Mouse (Mus musculus): ENCODE results near the gene Gm10722.
"Not testable (repeated sequence)": the region's sequence is repeated elsewhere in the genome, so short reads cannot be mapped to it uniquely, and the experiment has no call there.

Gene Gm10722

DNA sequence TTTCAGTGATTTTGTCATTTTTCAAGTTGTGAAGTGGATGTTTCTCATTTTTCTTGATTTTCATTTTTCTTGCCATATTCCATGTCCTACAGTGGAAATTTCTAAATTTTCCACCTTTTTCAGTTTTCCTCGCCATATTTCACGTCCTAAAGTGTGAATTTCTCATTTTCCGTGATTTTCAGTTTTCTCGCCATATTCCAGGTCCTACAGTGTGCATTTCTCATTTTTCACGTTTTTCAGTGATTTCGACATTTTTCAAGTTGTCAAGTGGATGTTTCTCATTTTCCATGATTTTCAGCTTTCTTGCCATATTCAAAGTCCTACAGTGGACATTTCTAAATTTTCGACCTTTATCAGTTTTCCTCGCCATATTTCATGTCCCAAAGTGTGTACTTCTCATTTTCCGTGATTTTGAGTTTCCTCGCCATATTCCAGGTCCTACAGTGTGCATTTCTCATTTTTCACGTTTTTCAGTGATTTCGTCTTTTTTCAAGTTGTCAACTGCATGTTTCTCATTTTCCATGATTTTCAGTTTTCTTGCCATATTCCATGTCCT, 24.3 kb downstream of the Gm10722 start, which contains the start of gene Gm10717:
TSS of gene Gm10717 (plus strand) at position 506 of the 556 bp plus-strand sequence.
- in situ Hi-C loops (cut with MboI, MseI): loop anchor here in 1 of 2 experiments (5.0 kb wide), 1 partner anchor 87 kb away; no protein-coding TSS in a partner anchor

- in situ Hi-C loops (cut with MboI, MseI): loop anchor here in 1 of 2 experiments (5.0 kb wide), 1 partner anchor 87 kb away; no protein-coding TSS in a partner anchor
Observed at GRCm38 (mm10) chr9:3025653-3026052, 24.9 kb downstream of the Gm10722 start.

DNA sequence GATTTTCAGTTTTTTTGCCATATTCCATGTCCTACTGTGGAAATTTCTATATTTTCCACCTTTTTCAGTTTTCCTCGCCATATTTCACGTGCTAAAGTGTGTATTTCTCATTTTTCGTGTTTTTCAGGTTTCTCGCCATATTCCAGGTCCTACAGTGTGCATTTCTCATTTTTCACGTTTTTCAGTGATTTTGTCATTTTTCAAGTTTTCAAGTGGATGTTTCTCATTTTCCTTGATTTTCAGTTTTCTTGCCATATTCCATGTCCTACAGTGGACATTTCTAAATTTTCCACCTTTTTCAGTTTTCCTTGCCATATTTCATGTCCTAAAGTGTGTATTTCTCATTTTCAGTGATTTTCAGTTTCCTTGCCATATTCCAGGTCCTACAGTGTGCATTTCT, 25.4 kb downstream of the Gm10722 start:
- in situ Hi-C loops (cut with MboI, MseI): loop anchor here in 1 of 2 experiments (5.0 kb wide), 1 partner anchor 86 kb away; no protein-coding TSS in a partner anchor

- in situ Hi-C loops (cut with MboI, MseI): loop anchor here in 1 of 2 experiments (5.0 kb wide), 1 partner anchor 86 kb away; no protein-coding TSS in a partner anchor
Observed at GRCm38 (mm10) chr9:3026741-3027140, 26.0 kb downstream of the Gm10722 start.

DNA sequence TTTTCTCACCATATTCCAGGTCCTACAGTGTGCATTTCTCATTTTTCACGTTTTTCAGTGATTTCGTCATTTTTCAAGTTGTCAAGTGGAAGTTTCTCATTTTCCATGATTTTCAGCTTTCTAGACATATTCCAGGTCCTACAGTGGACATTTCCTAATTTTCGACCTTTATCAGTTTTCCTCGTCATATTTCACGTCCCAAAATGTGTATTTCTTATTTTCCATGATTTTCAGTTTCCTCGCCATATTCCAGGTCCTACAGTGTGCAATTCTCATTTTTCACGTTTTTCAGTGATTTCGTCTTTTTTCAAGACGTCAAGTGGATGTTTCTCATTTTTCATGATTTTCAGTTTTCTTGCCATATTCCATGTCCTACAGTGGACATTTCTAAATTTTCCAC, 26.5 kb downstream of the Gm10722 start:
- in situ Hi-C loops (cut with MboI, MseI): loop anchor here in 1 of 2 experiments (5.0 kb wide), 1 partner anchor 85 kb away; no protein-coding TSS in a partner anchor

DNA sequence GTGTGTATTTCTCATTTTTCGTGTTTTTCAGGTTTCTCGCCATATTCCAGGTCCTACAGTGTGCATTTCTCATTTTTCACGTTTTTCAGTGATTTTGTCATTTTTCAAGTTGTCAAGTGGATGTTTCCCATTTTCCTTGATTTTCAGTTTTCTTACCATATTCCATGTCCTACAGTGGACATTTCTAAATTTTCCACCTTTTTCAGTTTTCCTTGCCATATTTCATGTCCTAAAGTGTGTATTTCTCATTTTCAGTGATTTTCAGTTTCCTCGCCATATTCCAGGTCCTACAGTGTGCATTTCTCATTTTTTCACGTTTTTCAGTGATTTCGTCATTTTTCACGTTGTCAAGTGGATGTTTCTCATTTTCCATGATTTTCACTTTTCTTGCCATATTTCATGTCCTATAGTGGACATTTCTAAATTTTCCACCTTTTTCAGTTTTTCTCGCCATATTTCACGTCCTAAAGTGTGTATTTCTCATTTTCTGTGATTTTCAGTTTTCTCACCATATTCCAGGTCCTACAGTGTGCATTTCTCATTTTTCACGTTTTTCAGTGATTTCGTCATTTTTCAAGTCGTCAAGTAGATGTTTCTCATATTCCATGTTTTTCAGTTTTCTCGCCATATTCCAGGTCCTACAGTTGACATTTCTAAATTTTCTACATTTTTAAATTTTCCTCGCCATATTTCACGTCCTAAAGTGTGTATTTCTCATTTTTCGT, 28.7 kb downstream of the Gm10722 start:
- in situ Hi-C loops (cut with MboI, MseI): loop anchor here in 1 of 2 experiments (5.0 kb wide), 1 partner anchor 83 kb away; no protein-coding TSS in a partner anchor

GRCm38 (mm10) chr9:3030677-3031318, 30.1 kb downstream of the Gm10722 start:
- in situ Hi-C loops (cut with MboI, MseI): not testable (repeated sequence)

DNA sequence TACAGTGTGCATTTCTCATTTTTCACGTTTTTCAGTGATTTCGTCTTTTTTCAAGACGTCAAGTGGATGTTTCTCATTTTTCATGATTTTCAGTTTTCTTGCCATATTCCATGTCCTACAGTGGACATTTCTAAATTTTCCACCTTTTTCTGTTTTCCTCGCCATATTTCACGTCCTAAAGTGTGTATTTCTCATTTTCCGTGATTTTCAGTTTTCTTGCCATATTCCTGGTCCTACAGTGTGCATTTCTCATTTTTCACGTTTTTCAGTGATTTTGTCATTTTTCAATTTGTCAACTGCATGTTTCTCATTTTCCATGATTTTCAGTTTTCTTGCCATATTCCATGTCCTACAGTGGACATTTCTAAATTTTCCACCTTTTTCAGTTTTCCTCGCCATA, 33.6 kb downstream of the Gm10722 start, which contains the start of gene Gm17535:
TSS of gene Gm17535 (plus strand) at position 301 of the 400 bp plus-strand sequence.
- in situ Hi-C loops (cut with MboI, MseI): not testable (repeated sequence)

- in situ Hi-C loops (cut with MboI, MseI): not testable (repeated sequence)
Observed at GRCm38 (mm10) chr9:3036577-3036976, 35.9 kb downstream of the Gm10722 start, which contains the start of gene Gm10715. Gm10715 (plus strand) TSS chr9:3036877.

DNA sequence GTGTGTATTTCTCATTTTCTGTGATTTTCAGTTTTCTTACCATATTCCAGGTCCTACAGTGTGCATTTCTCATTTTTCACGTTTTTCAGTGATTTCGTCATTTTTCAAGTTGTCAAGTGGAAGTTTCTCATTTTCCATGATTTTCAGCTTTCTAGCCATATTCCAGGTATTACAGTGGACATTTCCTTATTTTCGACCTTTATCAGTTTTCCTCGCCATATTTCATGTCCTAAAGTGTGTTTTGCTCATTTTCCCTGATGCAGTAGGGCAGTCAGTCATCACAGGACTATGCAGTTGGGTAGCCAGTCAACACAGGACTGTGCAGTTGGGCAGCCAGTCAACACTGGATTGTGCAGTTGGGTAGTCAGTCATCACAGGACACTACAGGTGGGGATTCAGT, 37.4 kb downstream of the Gm10722 start:
- in situ Hi-C loops (cut with MboI, MseI): not testable (repeated sequence)
